Mouse (Mus musculus): ENCODE results near the gene Hist1h1d. TPM values are rescaled to one million over a fixed set of nuclear protein-coding genes. Genes with fewer than 3 reads are reported as not detected.
A peak's percentile ranks its signal among the peaks of the same experiment; 100 is the strongest.
"Not testable (repeated sequence)": the region's sequence is repeated elsewhere in the genome, so short reads cannot be mapped to it uniquely, and the experiment has no call there.

The Hist1h1d gene
- polyA plus RNA-seq, 1 experiment from 2014 or later, result 0.64 TPM

DNA sequence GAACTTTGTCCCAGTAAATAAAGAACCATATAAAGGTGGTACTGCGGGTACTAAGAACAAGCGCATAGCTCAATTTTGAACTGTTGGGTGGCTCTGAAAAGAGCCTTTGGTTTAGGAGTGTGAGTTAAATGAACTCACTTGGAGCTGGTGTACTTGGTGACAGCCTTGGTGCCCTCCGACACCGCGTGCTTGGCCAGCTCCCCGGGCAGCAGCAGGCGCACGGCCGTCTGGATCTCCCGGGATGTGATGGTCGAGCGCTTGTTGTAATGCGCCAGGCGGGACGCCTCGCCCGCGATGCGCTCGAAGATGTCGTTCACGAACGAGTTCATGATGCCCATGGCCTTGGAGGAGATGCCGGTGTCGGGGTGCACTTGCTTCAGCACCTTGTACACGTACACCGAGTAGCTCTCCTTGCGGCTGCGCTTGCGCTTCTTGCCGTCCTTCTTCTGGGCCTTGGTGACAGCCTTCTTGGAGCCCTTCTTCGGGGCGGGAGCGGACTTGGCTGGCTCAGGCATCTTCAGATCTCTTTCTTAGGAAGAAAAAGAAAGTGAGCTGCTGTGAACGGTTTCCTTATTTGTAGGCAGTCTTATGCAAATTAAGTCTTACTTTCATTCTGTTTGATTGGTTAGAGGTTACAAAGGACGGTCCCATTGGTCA is 32.5 kb downstream of the Hist1h1d start:
- ATAC-seq (replicated peaks; ENCODE audit: low FRiP score, low TSS enrichment, low read depth) (peak; percentile 79), DNase-seq (ENCODE audit: low spot score) (peak; percentile 83)
- peak overlapping the region; percentile 88 for H3K9ac ChIP-seq (ENCODE audit: low read length)
- not testable (repeated sequence) for H3K9me3 ChIP-seq (ENCODE audit: control insufficient read depth, low read length); H3K27me3 ChIP-seq (replicated peaks; ENCODE audit: control insufficient read depth, insufficient read depth, low read length); H3K36me3 ChIP-seq (ENCODE audit: control insufficient read depth, insufficient read depth, low read length)
- H3K4me3 ChIP-seq (ENCODE audit: low read depth, low read length), result peak overlapping the region; percentile 55
- peak overlapping the region; percentile 94 for H3K4me2 ChIP-seq (ENCODE audit: low read length)
- H3K27ac ChIP-seq (ENCODE audit: low read depth), result peak overlapping the region; percentile 99
- H3K4me1 ChIP-seq (replicated peaks; ENCODE audit: control insufficient read depth, insufficient read depth, low read length), result peaks cover 24% of the 10 kb centered on the region
- 0% methylated on average over 20 of the region's 36 CpGs for WGBS

DNA sequence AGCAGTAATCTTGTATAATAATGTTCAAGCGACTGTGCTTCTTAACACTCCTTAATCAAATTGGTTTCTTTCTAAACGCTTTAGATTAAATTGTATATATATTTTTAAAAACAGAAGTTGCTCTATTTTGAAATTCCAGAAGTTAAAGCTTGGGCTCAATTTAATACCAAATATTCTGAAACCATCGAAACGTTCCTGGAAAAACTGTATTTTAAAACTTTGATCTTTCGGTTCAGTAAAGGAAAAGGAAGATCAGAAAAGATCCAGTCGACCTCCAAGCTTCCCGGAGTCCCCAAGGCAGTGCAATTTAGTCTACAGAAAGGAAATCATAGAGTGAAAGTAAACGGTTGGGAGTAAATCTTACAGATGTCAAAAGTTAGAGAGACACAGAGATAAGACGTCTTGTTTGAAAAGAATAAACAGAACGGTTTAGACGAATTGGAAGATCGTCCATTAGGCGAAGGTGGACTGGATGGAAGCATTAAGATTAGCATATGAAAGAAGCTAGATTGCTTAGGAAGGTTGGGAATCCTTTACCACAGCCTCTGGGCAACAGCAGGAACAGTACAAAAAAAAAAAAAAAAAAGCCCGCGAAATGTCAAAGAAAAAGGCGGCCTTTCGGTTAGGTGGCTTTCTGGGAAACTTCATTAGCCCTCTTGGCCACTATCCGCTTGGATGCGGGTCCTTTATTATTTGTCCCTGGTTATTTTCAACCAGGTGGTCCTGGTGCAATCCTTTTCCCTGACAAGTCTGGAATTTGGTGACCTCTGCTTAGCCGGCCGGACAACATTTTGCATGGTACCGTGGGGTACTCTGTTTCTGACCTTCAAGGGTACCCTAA is 33.3 kb downstream of the Hist1h1d start:
- peak overlapping the region; percentile 88 for H3K9ac ChIP-seq (ENCODE audit: low read length)
- H3K4me1 ChIP-seq (replicated peaks; ENCODE audit: control insufficient read depth, insufficient read depth, low read length), result peaks cover 24% of the 10 kb centered on the region
- H3K4me3 ChIP-seq (ENCODE audit: low read depth, low read length), result peak overlapping the region; percentile 55
- H3K27me3 ChIP-seq (replicated peaks; ENCODE audit: control insufficient read depth, insufficient read depth, low read length), result no peaks in the 10 kb centered on the region
- WGBS, result under 1% methylated on average over 22 of the region's 22 CpGs
- H3K4me2 ChIP-seq (ENCODE audit: low read length), result peak overlapping the region; percentile 94
- ATAC-seq (replicated peaks; ENCODE audit: low FRiP score, low TSS enrichment, low read depth), result no peak
- peak overlapping the region; percentile 99 for H3K27ac ChIP-seq (ENCODE audit: low read depth)
- H3K9me3 ChIP-seq (ENCODE audit: control insufficient read depth, low read length), result no peaks in the 10 kb centered on the region
- peak; percentile 71 for DNase-seq (ENCODE audit: low spot score)
- no peaks in the 10 kb centered on the region for H3K36me3 ChIP-seq (ENCODE audit: control insufficient read depth, insufficient read depth, low read length)

DNA sequence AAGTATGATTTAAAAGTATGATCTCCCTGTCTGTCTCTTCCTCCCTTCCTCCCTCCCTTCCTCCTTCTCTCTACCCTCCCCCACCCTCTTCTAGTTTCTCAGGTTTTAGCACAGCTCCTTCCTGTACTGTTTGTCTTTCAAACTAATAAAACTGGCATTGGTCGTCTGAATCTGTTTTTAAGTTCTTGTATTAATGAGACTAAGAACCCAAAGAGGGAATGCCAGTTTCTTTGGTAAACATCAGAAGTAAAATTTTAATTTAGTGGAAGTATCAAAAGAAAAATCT is 33.8 kb downstream of the Hist1h1d start:
- no peaks in the 10 kb centered on the region for H3K9me3 ChIP-seq (ENCODE audit: control insufficient read depth, low read length)
- no peaks in the 10 kb centered on the region for H3K27me3 ChIP-seq (replicated peaks; ENCODE audit: control insufficient read depth, insufficient read depth, low read length)
- no peaks in the 10 kb centered on the region for H3K36me3 ChIP-seq (ENCODE audit: control insufficient read depth, insufficient read depth, low read length)
- H3K4me1 ChIP-seq (replicated peaks; ENCODE audit: control insufficient read depth, insufficient read depth, low read length), result peaks cover 24% of the 10 kb centered on the region
- DNase-seq (ENCODE audit: low spot score) (no peak), ATAC-seq (replicated peaks; ENCODE audit: low FRiP score, low TSS enrichment, low read depth) (no peak)
- peak overlapping the region; percentile 55; the same call in 1 of the 2 replicates for H3K4me3 ChIP-seq (ENCODE audit: low read depth, low read length)
- 5% methylated on average over 1 of the region's 1 CpGs for WGBS
- peak overlapping the region; percentile 94 for H3K4me2 ChIP-seq (ENCODE audit: low read length)
- H3K27ac ChIP-seq (ENCODE audit: low read depth), result peak overlapping the region; percentile 99
- peak overlapping the region; percentile 88 for H3K9ac ChIP-seq (ENCODE audit: low read length)

DNA sequence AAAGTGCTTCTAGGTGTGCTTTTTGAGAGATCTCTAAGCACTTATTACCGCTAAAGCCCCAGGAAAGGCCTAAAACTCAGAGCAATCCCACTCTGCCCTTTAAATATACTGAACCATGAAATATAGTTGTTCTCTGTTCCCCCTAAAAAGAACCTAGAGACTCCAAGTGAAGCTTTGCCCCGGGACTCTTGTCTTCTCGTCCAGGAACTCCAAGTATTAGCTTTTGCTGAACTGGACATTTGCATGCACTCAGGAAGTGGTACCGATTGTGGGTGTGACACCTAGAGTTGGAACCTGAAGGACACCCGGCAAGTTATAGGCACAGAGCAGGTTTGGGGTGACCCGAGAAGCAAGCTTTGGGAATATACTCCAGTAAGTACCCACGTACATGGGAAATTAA is 38.1 kb downstream of the Hist1h1d start:
- Histone ChIP-seq H3K9ac (ENCODE audit: low read length) (no peak overlapping the region), H3K27ac (ENCODE audit: low read depth) (no peak overlapping the region), H3K4me3 (ENCODE audit: low read depth, low read length) (no peak overlapping the region), H3K27me3 (replicated peaks; ENCODE audit: control insufficient read depth, insufficient read depth, low read length) (no peaks in the 10 kb centered on the region), H3K4me1 (replicated peaks; ENCODE audit: control insufficient read depth, insufficient read depth, low read length) (peaks cover 4% of the 10 kb centered on the region; the same call in 1 of the 2 replicates), H3K9me3 (ENCODE audit: control insufficient read depth, low read length) (no peaks in the 10 kb centered on the region), H3K36me3 (ENCODE audit: control insufficient read depth, insufficient read depth, low read length) (no peaks in the 10 kb centered on the region), H3K4me2 (ENCODE audit: low read length) (no peak overlapping the region)
- DNase-seq (ENCODE audit: low spot score) (peak; percentile 35), ATAC-seq (replicated peaks; ENCODE audit: low FRiP score, low TSS enrichment, low read depth) (no peak)
- 91% methylated on average over 7 of the region's 7 CpGs for WGBS

DNA sequence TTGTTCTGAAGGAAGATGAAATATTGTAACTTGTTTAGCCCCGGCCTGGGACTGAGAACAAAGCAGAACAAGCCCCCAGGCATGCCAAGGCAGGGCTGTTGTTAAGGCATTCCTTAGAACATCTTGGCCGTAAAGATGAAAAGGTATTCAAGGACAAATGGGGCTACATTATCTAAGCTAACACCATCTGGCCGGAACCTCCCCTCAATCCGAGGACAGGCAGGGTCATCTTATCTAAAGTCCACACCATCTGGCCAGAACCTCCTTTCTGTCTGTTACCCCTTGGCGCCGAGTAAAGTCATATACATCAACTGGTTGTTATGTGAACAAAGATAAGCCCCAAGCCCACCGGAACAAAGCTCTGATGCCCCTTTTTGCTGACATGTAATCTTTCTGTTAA is 38.8 kb downstream of the Hist1h1d start:
- DNase-seq (ENCODE audit: low spot score), result peak; percentile 36
- 88% methylated on average over 7 of the region's 7 CpGs for WGBS
- not testable (repeated sequence) for H3K9ac ChIP-seq (ENCODE audit: low read length); H3K36me3 ChIP-seq (ENCODE audit: control insufficient read depth, insufficient read depth, low read length); H3K4me1 ChIP-seq (replicated peaks; ENCODE audit: control insufficient read depth, insufficient read depth, low read length); H3K4me2 ChIP-seq (ENCODE audit: low read length); H3K27ac ChIP-seq (ENCODE audit: low read depth); H3K9me3 ChIP-seq (ENCODE audit: control insufficient read depth, low read length); ATAC-seq (replicated peaks; ENCODE audit: low FRiP score, low TSS enrichment, low read depth); H3K27me3 ChIP-seq (replicated peaks; ENCODE audit: control insufficient read depth, insufficient read depth, low read length); H3K4me3 ChIP-seq (ENCODE audit: low read depth, low read length)

DNA sequence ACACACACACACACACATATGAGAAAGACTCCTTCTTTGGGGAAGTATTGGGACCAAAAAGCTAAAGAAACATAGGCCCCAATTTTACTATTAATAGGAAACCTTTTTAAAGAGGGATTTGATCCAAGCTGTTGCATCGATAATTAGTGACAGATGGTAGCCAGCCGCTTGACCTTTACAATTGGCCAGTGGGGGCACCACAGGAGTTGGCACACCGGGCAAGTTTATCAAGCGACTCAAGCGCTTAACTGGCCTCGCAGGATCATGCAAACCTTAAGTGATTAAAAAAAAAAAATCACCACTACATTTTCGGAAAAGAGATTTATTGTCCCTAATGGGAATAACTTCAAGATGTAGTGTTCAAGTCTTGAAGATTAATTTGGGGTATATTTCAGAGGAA is 39.6 kb downstream of the Hist1h1d start:
- Histone ChIP-seq H3K4me1 (replicated peaks; ENCODE audit: control insufficient read depth, insufficient read depth, low read length) (no peaks in the 10 kb centered on the region), H3K4me2 (ENCODE audit: low read length) (no peak overlapping the region), H3K9ac (ENCODE audit: low read length) (no peak overlapping the region), H3K4me3 (ENCODE audit: low read depth, low read length) (no peak overlapping the region), H3K27me3 (replicated peaks; ENCODE audit: control insufficient read depth, insufficient read depth, low read length) (no peaks in the 10 kb centered on the region), H3K27ac (ENCODE audit: low read depth) (0 out of 2 replicates have a peak overlapping the region, but pooled peaks have one; percentile 57), H3K36me3 (ENCODE audit: control insufficient read depth, insufficient read depth, low read length) (no peaks in the 10 kb centered on the region), H3K9me3 (ENCODE audit: control insufficient read depth, low read length) (no peaks in the 10 kb centered on the region)
- no peak for ATAC-seq (replicated peaks; ENCODE audit: low FRiP score, low TSS enrichment, low read depth)
- WGBS, result 88% methylated on average over 7 of the region's 7 CpGs
- no peak for DNase-seq (ENCODE audit: low spot score)

DNA sequence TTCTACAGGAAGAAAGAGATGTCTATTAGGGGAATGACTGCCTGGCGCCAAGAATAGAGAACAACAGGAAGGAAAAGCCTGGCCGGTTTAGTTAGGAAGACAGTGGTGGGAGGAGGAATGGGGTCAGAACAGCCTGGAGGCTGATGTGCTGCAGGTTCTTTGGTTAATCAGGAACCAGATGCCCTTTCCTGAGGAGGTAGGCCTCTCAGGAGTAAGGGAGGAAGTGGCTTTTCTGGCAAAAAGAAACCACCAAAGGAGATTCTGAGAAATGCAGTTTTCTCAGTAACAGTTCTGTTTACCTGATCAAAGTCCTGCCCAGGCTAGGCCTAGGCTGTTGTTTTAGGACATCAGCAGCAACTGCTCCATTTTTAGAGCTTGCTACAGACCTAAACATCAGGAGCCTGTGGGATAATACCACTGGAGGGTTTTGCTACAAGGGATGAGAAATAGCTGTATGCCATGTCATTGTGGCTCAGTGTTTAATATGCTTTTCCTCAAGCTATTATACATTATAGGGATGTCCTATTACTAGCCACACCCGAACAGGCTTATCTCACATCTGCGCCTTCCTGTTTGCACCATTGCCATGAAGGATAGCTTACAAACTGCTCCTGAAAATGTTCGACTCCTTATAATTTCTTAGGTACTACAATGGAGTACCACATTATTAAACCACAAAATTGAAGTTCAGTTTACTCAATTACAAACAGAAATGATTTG is 40.1 kb downstream of the Hist1h1d start:
- no peaks in the 10 kb centered on the region for H3K27me3 ChIP-seq (replicated peaks; ENCODE audit: control insufficient read depth, insufficient read depth, low read length)
- H3K4me3 ChIP-seq (ENCODE audit: low read depth, low read length), result no peak overlapping the region
- H3K9me3 ChIP-seq (ENCODE audit: control insufficient read depth, low read length), result no peaks in the 10 kb centered on the region
- no peak overlapping the region for H3K9ac ChIP-seq (ENCODE audit: low read length)
- 63% methylated on average over 5 of the region's 5 CpGs for WGBS
- no peak for ATAC-seq (replicated peaks; ENCODE audit: low FRiP score, low TSS enrichment, low read depth)
- peak; percentile 50 for DNase-seq (ENCODE audit: low spot score)
- H3K27ac ChIP-seq (ENCODE audit: low read depth), result peak overlapping the region; percentile 57; the same call in 1 of the 2 replicates
- H3K4me2 ChIP-seq (ENCODE audit: low read length), result no peak overlapping the region
- no peaks in the 10 kb centered on the region for H3K4me1 ChIP-seq (replicated peaks; ENCODE audit: control insufficient read depth, insufficient read depth, low read length)
- no peaks in the 10 kb centered on the region for H3K36me3 ChIP-seq (ENCODE audit: control insufficient read depth, insufficient read depth, low read length)

DNA sequence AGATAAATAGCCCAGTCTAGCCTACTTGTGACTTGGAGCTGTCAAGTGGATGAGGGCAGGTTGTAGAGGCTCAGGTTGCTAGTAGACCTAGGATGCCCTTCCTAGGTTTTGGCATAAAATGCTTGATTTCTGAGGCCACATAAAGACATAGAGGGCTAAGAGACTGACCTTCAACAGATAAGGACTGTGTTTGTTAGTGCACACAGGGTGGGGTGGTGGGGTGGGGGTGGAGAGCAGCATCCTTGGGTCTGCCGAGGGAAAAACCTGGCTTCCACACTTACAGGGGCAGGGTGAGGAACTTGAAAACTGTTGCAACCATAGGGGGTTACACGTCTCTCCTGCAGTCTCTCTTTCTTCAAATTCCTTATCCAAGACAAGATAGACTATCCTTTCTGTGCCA is 42.1 kb downstream of the Hist1h1d start:
- Histone ChIP-seq H3K4me2 (ENCODE audit: low read length) (no peak overlapping the region), H3K4me3 (ENCODE audit: low read depth, low read length) (no peak overlapping the region), H3K27ac (ENCODE audit: low read depth) (no peak overlapping the region), H3K9me3 (ENCODE audit: control insufficient read depth, low read length) (no peaks in the 10 kb centered on the region), H3K27me3 (replicated peaks; ENCODE audit: control insufficient read depth, insufficient read depth, low read length) (no peaks in the 10 kb centered on the region), H3K4me1 (replicated peaks; ENCODE audit: control insufficient read depth, insufficient read depth, low read length) (no peaks in the 10 kb centered on the region), H3K9ac (ENCODE audit: low read length) (no peak overlapping the region), H3K36me3 (ENCODE audit: control insufficient read depth, insufficient read depth, low read length) (no peaks in the 10 kb centered on the region)
- 75% methylated on average over 2 of the region's 2 CpGs for WGBS
- DNase-seq (ENCODE audit: low spot score) (no peak), ATAC-seq (replicated peaks; ENCODE audit: low FRiP score, low TSS enrichment, low read depth) (no peak)

Data from intestine, embryonic 14.5 days (tissue).